Mouse (Mus musculus): ENCODE data around the gene Pglyrp2. TPM values are rescaled to one million over a fixed set of nuclear protein-coding genes. Genes with fewer than 3 reads are reported as not detected.

Pglyrp2 gene
- polyA plus RNA-seq, 1 experiment from 2014 or later: not detected

DNA sequence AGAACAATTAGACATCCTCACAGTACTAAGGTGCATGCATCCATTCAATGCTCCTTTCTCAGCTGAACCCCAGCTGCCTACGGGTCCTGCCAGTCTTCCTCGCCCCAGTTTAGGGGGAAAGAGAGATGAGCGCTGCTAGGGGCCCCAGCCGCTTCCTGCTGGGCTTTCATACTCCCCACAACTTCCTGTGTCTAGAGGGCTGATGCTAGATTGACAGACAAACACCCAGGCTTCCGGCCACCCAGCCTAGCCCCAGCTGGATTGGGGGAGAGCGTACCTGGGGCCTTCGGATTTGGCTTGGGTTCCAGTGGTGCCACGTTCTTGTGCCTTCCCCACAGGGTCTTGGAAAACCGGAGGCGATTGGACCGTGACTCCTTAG is 21.2 kb downstream of the Pglyrp2 start:
- H3K4me2 ChIP-seq (ENCODE audit: low read length): no peak overlapping the region
- no peaks in the 10 kb centered on the region for H3K9me3 ChIP-seq (ENCODE audit: control insufficient read depth, low read length)
- peaks cover 17% of the 10 kb centered on the region for H3K27me3 ChIP-seq (ENCODE audit: control insufficient read depth, insufficient read depth, low read length)
- H3K4me1 ChIP-seq (ENCODE audit: control insufficient read depth in 2 of 2, insufficient read depth in 2 of 2, low read length in 2 of 2): no peaks in the 10 kb centered on the region
- WGBS: 54% methylated on average over 11 of the region's 11 CpGs
- H3K9ac ChIP-seq (ENCODE audit: low read length): no peak overlapping the region
- H3K27ac ChIP-seq (replicated peaks in 1 of 2; ENCODE audit: control insufficient read depth in 1 of 2, insufficient read depth in 1 of 2, low read depth in 2 of 2, low read length in 2 of 2): no peak overlapping the region
- H3K4me3 ChIP-seq (ENCODE audit: control insufficient read depth in 1 of 2, insufficient read depth in 1 of 2, low read depth in 1 of 2, low read length in 2 of 2): no peak overlapping the region
- ATAC-seq (ENCODE audit: insufficient number of reproducible peaks, insufficient read depth, low FRiP score, low read depth): no peak
- H3K36me3 ChIP-seq (ENCODE audit: control insufficient read depth, insufficient read depth, low read length): no peaks in the 10 kb centered on the region

DNA sequence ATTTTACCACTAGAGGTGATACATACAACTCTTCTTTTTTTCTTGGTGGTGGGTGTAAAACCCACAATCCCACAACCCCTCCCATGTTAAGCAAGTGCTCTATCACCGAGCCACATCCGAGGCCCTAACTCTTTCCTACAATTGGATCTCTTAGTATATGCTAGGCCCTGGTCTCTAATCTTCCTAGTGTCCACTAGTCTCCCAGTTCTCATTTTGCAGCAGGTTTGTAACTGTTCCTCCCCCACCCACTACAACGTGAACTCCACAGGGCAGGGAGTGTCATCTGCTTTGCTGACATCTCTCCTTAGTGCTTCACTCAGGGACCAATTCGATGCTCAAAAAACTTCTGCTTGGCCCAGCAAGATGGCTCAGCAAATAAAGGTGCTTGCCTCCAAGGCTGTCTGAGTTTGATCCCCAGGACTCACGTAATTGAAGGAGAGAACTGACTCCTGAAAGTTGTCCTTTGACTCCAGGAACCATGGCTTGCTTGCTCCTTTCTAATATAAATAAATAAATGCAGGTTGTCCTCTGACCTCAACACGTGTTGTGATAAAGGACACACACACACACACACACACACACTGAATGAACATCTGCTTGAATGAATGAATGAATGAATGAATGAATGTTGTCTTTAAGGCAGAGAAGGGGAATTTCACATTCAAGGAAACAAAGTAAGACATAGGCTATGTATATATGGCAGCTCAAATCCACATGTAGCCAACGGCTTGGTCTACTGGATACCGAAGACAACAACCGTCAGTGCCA is 21.8 kb downstream of the Pglyrp2 start:
- Histone ChIP-seq H3K27me3 (ENCODE audit: control insufficient read depth, insufficient read depth, low read length) (peaks cover 23% of the 10 kb centered on the region), H3K27ac (replicated peaks in 1 of 2; ENCODE audit: control insufficient read depth in 1 of 2, insufficient read depth in 1 of 2, low read depth in 2 of 2, low read length in 2 of 2) (no peak overlapping the region), H3K9me3 (ENCODE audit: control insufficient read depth, low read length) (no peaks in the 10 kb centered on the region), H3K36me3 (ENCODE audit: control insufficient read depth, insufficient read depth, low read length) (no peaks in the 10 kb centered on the region), H3K4me2 (ENCODE audit: low read length) (no peak overlapping the region), H3K4me1 (ENCODE audit: control insufficient read depth in 2 of 2, insufficient read depth in 2 of 2, low read length in 2 of 2) (no peaks in the 10 kb centered on the region), H3K9ac (ENCODE audit: low read length) (no peak overlapping the region), H3K4me3 (ENCODE audit: control insufficient read depth in 1 of 2, insufficient read depth in 1 of 2, low read depth in 1 of 2, low read length in 2 of 2) (no peak overlapping the region)
- WGBS: 81% methylated on average over 9 of the region's 9 CpGs
- ATAC-seq (ENCODE audit: insufficient number of reproducible peaks, insufficient read depth, low FRiP score, low read depth): no peak

DNA sequence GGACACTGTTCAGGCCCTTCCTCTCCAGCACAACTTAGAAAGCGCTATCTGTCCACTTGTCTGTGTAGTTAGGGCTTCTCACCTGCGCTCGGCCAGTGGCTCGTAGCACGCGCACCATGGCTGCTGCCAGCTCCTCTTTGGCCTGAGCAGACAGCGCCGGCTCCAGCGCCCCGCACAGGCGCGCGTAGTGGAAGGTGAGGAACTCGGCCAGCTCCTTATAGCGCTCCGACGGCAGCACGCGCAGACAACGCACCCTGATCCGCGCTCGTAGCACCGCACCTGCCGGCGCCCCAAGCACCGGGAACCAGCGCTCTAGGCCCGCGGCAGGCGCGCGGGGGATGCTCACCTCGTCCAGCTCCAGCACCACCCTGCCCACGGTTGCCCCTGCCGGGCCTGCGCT is 27.7 kb downstream of the Pglyrp2 start:
- no peak overlapping the region for H3K27ac ChIP-seq (replicated peaks in 1 of 2; ENCODE audit: control insufficient read depth in 1 of 2, insufficient read depth in 1 of 2, low read depth in 2 of 2, low read length in 2 of 2)
- no peaks in the 10 kb centered on the region for H3K9me3 ChIP-seq (ENCODE audit: control insufficient read depth, low read length)
- ATAC-seq (ENCODE audit: insufficient number of reproducible peaks, insufficient read depth, low FRiP score, low read depth): no peak
- H3K4me1 ChIP-seq (ENCODE audit: control insufficient read depth in 2 of 2, insufficient read depth in 2 of 2, low read length in 2 of 2): peaks cover 3 to 11% of the 10 kb centered on the region in 2 experiments; a peak in 3 of 4 replicates
- peak overlapping the region; percentile 16 to 32 for H3K4me3 ChIP-seq (ENCODE audit: control insufficient read depth in 1 of 2, insufficient read depth in 1 of 2, low read depth in 1 of 2, low read length in 2 of 2)
- peak overlapping the region; percentile 21; the same call in 1 of the 2 replicates for H3K9ac ChIP-seq (ENCODE audit: low read length)
- H3K36me3 ChIP-seq (ENCODE audit: control insufficient read depth, insufficient read depth, low read length): no peaks in the 10 kb centered on the region
- H3K27me3 ChIP-seq (ENCODE audit: control insufficient read depth, insufficient read depth, low read length): peaks cover 74% of the 10 kb centered on the region
- 6% methylated on average over 37 of the region's 37 CpGs for WGBS
- H3K4me2 ChIP-seq (ENCODE audit: low read length): peak overlapping the region; percentile 68

DNA sequence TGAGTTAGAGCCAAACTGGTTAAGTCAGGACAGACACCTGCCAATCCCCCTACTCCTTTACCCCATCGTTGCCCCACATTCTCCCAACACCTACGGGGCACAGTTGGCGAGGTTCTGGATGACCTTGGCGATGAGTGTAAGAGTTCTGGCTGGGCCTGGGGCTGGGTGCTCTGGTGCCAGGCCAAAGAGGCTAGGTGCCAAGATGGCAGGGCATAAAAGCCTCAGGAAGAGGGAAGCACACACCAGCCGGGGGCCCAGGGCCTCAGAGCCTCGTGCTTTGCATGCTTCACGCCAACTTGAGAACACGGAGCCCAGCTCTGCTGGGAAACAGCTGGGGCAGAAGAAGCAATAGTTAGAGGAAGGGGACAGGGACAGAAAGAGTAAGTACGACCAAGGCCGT is 30.0 kb downstream of the Pglyrp2 start:
- no peak overlapping the region for H3K9ac ChIP-seq (ENCODE audit: low read length)
- H3K9me3 ChIP-seq (ENCODE audit: control insufficient read depth, low read length): no peaks in the 10 kb centered on the region
- no peaks in the 10 kb centered on the region for H3K36me3 ChIP-seq (ENCODE audit: control insufficient read depth, insufficient read depth, low read length)
- H3K27me3 ChIP-seq (ENCODE audit: control insufficient read depth, insufficient read depth, low read length): peaks cover 68% of the 10 kb centered on the region
- H3K27ac ChIP-seq (replicated peaks in 1 of 2; ENCODE audit: control insufficient read depth in 1 of 2, insufficient read depth in 1 of 2, low read depth in 2 of 2, low read length in 2 of 2): no peak overlapping the region
- peaks cover 6 to 11% of the 10 kb centered on the region in 2 experiments; a peak in 3 of 4 replicates for H3K4me1 ChIP-seq (ENCODE audit: control insufficient read depth in 2 of 2, insufficient read depth in 2 of 2, low read length in 2 of 2)
- 85% methylated on average over 10 of the region's 10 CpGs for WGBS
- no peak for ATAC-seq (ENCODE audit: insufficient number of reproducible peaks, insufficient read depth, low FRiP score, low read depth)
- H3K4me2 ChIP-seq (ENCODE audit: low read length): no peak overlapping the region
- no peak overlapping the region for H3K4me3 ChIP-seq (ENCODE audit: control insufficient read depth in 1 of 2, insufficient read depth in 1 of 2, low read depth in 1 of 2, low read length in 2 of 2)

DNA sequence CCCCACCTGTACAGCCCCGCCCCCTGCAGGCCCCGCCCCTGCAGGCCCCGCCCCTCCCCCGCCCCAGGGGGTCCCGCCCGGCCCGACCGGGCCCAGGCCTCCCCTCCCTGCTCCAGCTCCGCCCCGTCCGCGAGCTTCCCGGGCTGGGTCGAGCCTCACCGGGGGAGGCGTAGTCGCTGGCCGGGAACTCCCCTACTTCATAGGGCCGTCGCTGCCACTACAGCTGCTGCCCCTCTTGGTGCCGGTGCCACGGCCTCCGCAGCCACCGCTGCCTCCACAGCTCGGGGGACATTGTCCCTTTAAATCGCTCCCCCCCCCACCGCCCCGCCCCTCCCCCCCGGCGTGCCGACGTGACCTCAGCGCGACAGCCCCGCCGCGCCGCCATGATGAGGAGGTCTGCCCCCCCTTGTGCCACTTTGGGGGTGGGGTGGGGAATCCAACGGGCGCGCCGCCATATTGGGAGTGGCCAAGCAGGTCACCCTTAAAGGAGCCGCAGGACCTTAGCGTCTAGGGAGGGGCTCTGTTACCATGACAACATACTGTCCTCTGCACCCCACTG is 34.8 kb downstream of the Pglyrp2 start, which contains the start of gene Wiz:
Gene Wiz, minus strand, starts transcription at position 339 of the 559 bp plus-strand sequence.
- H3K4me3 ChIP-seq (ENCODE audit: control insufficient read depth in 1 of 2, insufficient read depth in 1 of 2, low read depth in 1 of 2, low read length in 2 of 2): peak within 1 kb of the TSS; percentile 79 to 83
- peaks cover 11 to 15% of the 10 kb centered on the region in 2 experiments for H3K4me1 ChIP-seq (ENCODE audit: control insufficient read depth in 2 of 2, insufficient read depth in 2 of 2, low read length in 2 of 2)
- H3K27me3 ChIP-seq (ENCODE audit: control insufficient read depth, insufficient read depth, low read length): peaks cover 21% of the 10 kb centered on the region
- H3K4me2 ChIP-seq (ENCODE audit: low read length): peak within 1 kb of the TSS; percentile 99
- no peaks in the 10 kb centered on the region for H3K9me3 ChIP-seq (ENCODE audit: control insufficient read depth, low read length)
- peak within 1 kb of the TSS; percentile 69 to 77 for H3K27ac ChIP-seq (replicated peaks in 1 of 2; ENCODE audit: control insufficient read depth in 1 of 2, insufficient read depth in 1 of 2, low read depth in 2 of 2, low read length in 2 of 2)
- ATAC-seq (ENCODE audit: insufficient number of reproducible peaks, insufficient read depth, low FRiP score, low read depth): peak; percentile 85
- WGBS: 0% methylated on average over 28 of the region's 44 CpGs
- H3K36me3 ChIP-seq (ENCODE audit: control insufficient read depth, insufficient read depth, low read length): peaks cover 13% of the 10 kb centered on the region; the same call in 1 of the 2 replicates
- H3K9ac ChIP-seq (ENCODE audit: low read length): peak within 1 kb of the TSS; percentile 92

DNA sequence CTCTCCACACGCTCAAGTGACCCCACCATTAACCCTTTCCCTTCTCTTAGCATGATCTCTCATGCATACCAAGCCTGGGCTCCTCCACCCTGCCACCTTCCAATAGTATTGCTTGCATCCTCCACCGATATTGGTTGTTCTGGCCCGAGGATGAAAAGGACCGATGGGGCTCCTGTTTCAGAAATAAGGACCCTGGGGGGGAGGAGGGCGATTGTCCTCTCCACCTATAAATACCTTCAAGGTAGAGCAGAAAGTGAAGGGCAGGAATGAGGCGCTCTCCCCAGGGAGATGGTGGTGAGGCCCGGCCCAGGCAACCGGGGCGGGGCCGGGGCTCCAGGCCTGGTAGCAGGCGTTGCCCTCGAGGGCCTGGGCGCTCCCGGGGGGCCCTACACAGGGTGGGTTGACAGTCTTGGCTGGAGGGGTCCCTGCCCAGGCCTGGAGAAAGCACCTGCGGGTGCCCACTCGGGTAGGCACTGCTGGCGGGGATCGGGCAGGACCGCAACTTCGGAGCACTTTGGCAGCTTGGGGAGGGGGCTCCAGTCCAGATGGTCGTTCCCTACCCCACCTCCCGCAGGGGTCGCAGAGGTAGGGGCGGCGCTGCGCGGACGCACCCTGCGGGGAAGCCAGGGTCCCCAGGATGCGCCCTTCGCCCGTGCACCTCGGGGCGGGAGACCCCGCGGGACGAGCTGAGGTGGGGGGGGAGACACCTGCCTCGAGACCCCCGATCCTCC is 35.4 kb downstream of the Pglyrp2 start:
- peaks cover 17 to 21% of the 10 kb centered on the region in 2 experiments for H3K4me1 ChIP-seq (ENCODE audit: control insufficient read depth in 2 of 2, insufficient read depth in 2 of 2, low read length in 2 of 2)
- peak; percentile 24; the same call in 1 of the 2 replicates for ATAC-seq (ENCODE audit: insufficient number of reproducible peaks, insufficient read depth, low FRiP score, low read depth)
- peak overlapping the region in 1 of 2 experiments; percentile 77; a peak in 3 of 4 replicates for H3K27ac ChIP-seq (replicated peaks in 1 of 2; ENCODE audit: control insufficient read depth in 1 of 2, insufficient read depth in 1 of 2, low read depth in 2 of 2, low read length in 2 of 2)
- H3K27me3 ChIP-seq (ENCODE audit: control insufficient read depth, insufficient read depth, low read length): peaks cover 15% of the 10 kb centered on the region
- peak overlapping the region; percentile 79 to 83 for H3K4me3 ChIP-seq (ENCODE audit: control insufficient read depth in 1 of 2, insufficient read depth in 1 of 2, low read depth in 1 of 2, low read length in 2 of 2)
- no peaks in the 10 kb centered on the region for H3K9me3 ChIP-seq (ENCODE audit: control insufficient read depth, low read length)
- 1% methylated on average over 33 of the region's 39 CpGs for WGBS
- H3K4me2 ChIP-seq (ENCODE audit: low read length): peak overlapping the region; percentile 99
- H3K9ac ChIP-seq (ENCODE audit: low read length): peak overlapping the region; percentile 92
- peaks cover 17% of the 10 kb centered on the region; the same call in 1 of the 2 replicates for H3K36me3 ChIP-seq (ENCODE audit: control insufficient read depth, insufficient read depth, low read length)

DNA sequence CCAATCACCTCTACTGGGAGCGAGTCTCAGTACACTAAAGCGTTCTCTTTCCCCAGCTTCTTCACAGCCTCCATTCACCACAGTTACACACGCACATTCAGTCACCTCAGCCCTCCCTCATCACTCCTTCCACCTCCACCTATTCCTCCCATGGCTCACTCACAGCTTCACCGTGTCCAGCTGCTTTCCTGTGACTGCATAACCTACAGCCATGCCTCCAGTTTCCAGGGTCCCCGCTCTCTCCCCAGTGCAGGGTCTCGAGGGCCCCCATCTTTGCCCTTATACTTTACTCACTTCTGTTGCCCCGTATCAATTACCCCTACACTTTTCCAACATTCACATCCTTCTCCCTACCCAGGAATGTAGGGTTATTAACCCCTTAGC is 36.0 kb downstream of the Pglyrp2 start:
- Histone ChIP-seq H3K9me3 (ENCODE audit: control insufficient read depth, low read length) (no peaks in the 10 kb centered on the region), H3K4me3 (ENCODE audit: control insufficient read depth in 1 of 2, insufficient read depth in 1 of 2, low read depth in 1 of 2, low read length in 2 of 2) (peak overlapping the region; percentile 79 to 83), H3K36me3 (ENCODE audit: control insufficient read depth, insufficient read depth, low read length) (peaks cover 20% of the 10 kb centered on the region), H3K27ac (replicated peaks in 1 of 2; ENCODE audit: control insufficient read depth in 1 of 2, insufficient read depth in 1 of 2, low read depth in 2 of 2, low read length in 2 of 2) (no peak overlapping the region), H3K27me3 (ENCODE audit: control insufficient read depth, insufficient read depth, low read length) (peaks cover 9% of the 10 kb centered on the region), H3K4me2 (ENCODE audit: low read length) (peak overlapping the region; percentile 99), H3K9ac (ENCODE audit: low read length) (peak overlapping the region; percentile 92; the same call in 1 of the 2 replicates), H3K4me1 (ENCODE audit: control insufficient read depth in 2 of 2, insufficient read depth in 2 of 2, low read length in 2 of 2) (peaks cover 23 to 27% of the 10 kb centered on the region in 2 experiments)
- no peak for ATAC-seq (ENCODE audit: insufficient number of reproducible peaks, insufficient read depth, low FRiP score, low read depth)
- WGBS: 42% methylated on average over 7 of the region's 7 CpGs
